Mouse (Mus musculus) kidney, embryonic 15.5 days (tissue): Measurements from ENCODE around the gene Armt1. TPM values are rescaled to one million over a fixed set of nuclear protein-coding genes. Genes with fewer than 3 reads are reported as not detected.
A peak's percentile ranks its signal among the peaks of the same experiment; 100 is the strongest.
"Not testable (repeated sequence)": the region's sequence is repeated elsewhere in the genome, so short reads cannot be mapped to it uniquely, and the experiment has no call there.

Experiments
- ATAC-seq: fragments of 200-750 bp; cut with Nextera tagmentation; replicated peaks from 2 replicates; pipeline ENCODE4 v1.8.0; 2017; ENCODE audit warnings: moderate TSS enrichment; ENCODE audit not compliant: low FRiP score
- H3K27ac ChIP-seq: fragments of 300-500 bp; sonication (generic); 2 replicates; pipeline ENCODE4 v1.5.1; 2015; ENCODE audit warnings: mild to moderate bottlenecking, inconsistent platforms
- H3K27me3 ChIP-seq: fragments of 300-500 bp; sonication (generic); 2 replicates; pipeline ENCODE4 v1.6.1; 2015; ENCODE audit warnings: inconsistent platforms
- H3K36me3 ChIP-seq: fragments of 300-500 bp; sonication (generic); 2 replicates; pipeline ENCODE4 v1.6.1; 2015; ENCODE audit warnings: inconsistent platforms
- H3K4me1 ChIP-seq: fragments of 300-500 bp; sonication (generic); 2 replicates; pipeline ENCODE4 v1.6.1; 2015; ENCODE audit warnings: inconsistent platforms
- H3K4me2 ChIP-seq: fragments of 300-500 bp; sonication (generic); 2 replicates; pipeline ENCODE4 v1.6.1; 2015; ENCODE audit warnings: moderate library complexity, mild to moderate bottlenecking, inconsistent platforms
- H3K4me3 ChIP-seq: fragments of 300-500 bp; sonication (generic); replicated peaks from 2 replicates; pipeline ENCODE4 v1.5.1; 2015; ENCODE audit warnings: mild to moderate bottlenecking, inconsistent platforms
- H3K9ac ChIP-seq: fragments of 300-500 bp; sonication (generic); 2 replicates; pipeline ENCODE4 v1.6.1; 2015; ENCODE audit warnings: mild to moderate bottlenecking, inconsistent platforms
- H3K9me3 ChIP-seq: fragments of 300-500 bp; sonication (generic); replicated peaks from 2 replicates; pipeline ENCODE4 v1.6.1; 2016; ENCODE audit warnings: inconsistent platforms
- WGBS: fragments of 180-500 bp; shearing (Covaris S2); methylation state at CpG from one replicate; pipeline ENCODE4 v1.1.7; 2015; ENCODE audit warnings: mixed read lengths; 5-methylcytosine and 5-hydroxymethylcytosine counted together
- polyA plus RNA-seq: library from polyadenylated mRNA; unstranded; fragments of >200 nt; fragmentation: Nextera tagmentation; extraction: Ambion mirVana; gene quantifications from 2 replicates; pipeline ENCODE4 v1.2.1, GENCODE M21; 2015

The Armt1 gene
- polyA plus RNA-seq, 1 experiment from 2014 or later = 23.3 TPM

- Histone ChIP-seq H3K9ac (no peak overlapping the region), H3K4me1 (0 out of 2 replicates have a peak, but pooled peaks cover under 1% of the 10 kb centered on the region), H3K27me3 (no peaks in the 10 kb centered on the region), H3K36me3 (peaks cover 75% of the 10 kb centered on the region), H3K9me3 (no peaks in the 10 kb centered on the region), H3K4me3 (no peak overlapping the region), H3K4me2 (no peak overlapping the region), H3K27ac (no peak overlapping the region)
- WGBS = 90% methylated on average over 5 of the region's 5 CpGs
- no peak for ATAC-seq
Observed at GRCm38 (mm10) chr10:4398058-4398457, 34.2 kb upstream of the Armt1 start.

GRCm38 (mm10) chr10:4404895-4405491 lies 27.3 kb upstream of the Armt1 start:
- Histone ChIP-seq H3K27ac (no peak overlapping the region), H3K4me3 (no peak overlapping the region), H3K36me3 (peaks cover 75% of the 10 kb centered on the region), H3K9me3 (no peaks in the 10 kb centered on the region), H3K9ac (no peak overlapping the region), H3K27me3 (no peaks in the 10 kb centered on the region), H3K4me2 (no peak overlapping the region), H3K4me1 (no peaks in the 10 kb centered on the region)
- WGBS = 60% methylated on average over 5 of the region's 5 CpGs
- peak; percentile 50; the same call in 1 of the 2 replicates for ATAC-seq

- H3K27me3 ChIP-seq = no peaks in the 10 kb centered on the region
- no peak for ATAC-seq
- H3K4me2 ChIP-seq = no peak overlapping the region
- 86% methylated on average over 5 of the region's 5 CpGs for WGBS
- peaks cover 75% of the 10 kb centered on the region for H3K36me3 ChIP-seq
- H3K27ac ChIP-seq = no peak overlapping the region
- no peaks in the 10 kb centered on the region for H3K4me1 ChIP-seq
- H3K9me3 ChIP-seq = no peaks in the 10 kb centered on the region
- H3K4me3 ChIP-seq = no peak overlapping the region
- no peak overlapping the region for H3K9ac ChIP-seq
Observed at GRCm38 (mm10) chr10:4405511-4405910, 26.8 kb upstream of the Armt1 start.

- Histone ChIP-seq H3K9ac (no peak overlapping the region), H3K4me1 (no peaks in the 10 kb centered on the region), H3K27ac (no peak overlapping the region), H3K27me3 (no peaks in the 10 kb centered on the region), H3K36me3 (peaks cover 82% of the 10 kb centered on the region), H3K4me2 (no peak overlapping the region), H3K9me3 (no peaks in the 10 kb centered on the region), H3K4me3 (no peak overlapping the region)
- no peak for ATAC-seq
- WGBS = 95% methylated on average over 1 of the region's 1 CpGs
Observed at GRCm38 (mm10) chr10:4407191-4407590, 25.1 kb upstream of the Armt1 start.

GRCm38 (mm10) chr10:4425245-4425644 lies 7.0 kb upstream of the Armt1 start:
- Histone ChIP-seq H3K4me2 (no peak overlapping the region), H3K9me3 (no peaks in the 10 kb centered on the region), H3K36me3 (peaks cover 78% of the 10 kb centered on the region), H3K9ac (no peak overlapping the region), H3K27ac (no peak overlapping the region), H3K4me3 (no peak overlapping the region), H3K4me1 (peaks cover 12% of the 10 kb centered on the region), H3K27me3 (no peaks in the 10 kb centered on the region)
- 74% methylated on average over 8 of the region's 8 CpGs for WGBS
- ATAC-seq = no peak

GRCm38 (mm10) chr10:4430399-4430798 lies 1.9 kb upstream of the Armt1 start:
- peak overlapping the region; percentile 70; the same call in 1 of the 2 replicates for H3K27ac ChIP-seq
- no peak for ATAC-seq
- peaks cover 37% of the 10 kb centered on the region for H3K36me3 ChIP-seq
- no peaks in the 10 kb centered on the region for H3K27me3 ChIP-seq
- H3K4me1 ChIP-seq = peaks cover 40% of the 10 kb centered on the region
- 0 out of 2 replicates have a peak overlapping the region, but pooled peaks have one; percentile 77 for H3K4me2 ChIP-seq
- no peak overlapping the region; the same call in 1 of the 2 replicates for H3K9ac ChIP-seq
- no peaks in the 10 kb centered on the region for H3K9me3 ChIP-seq
- WGBS = 90% methylated on average over 8 of the region's 8 CpGs
- no peak overlapping the region for H3K4me3 ChIP-seq

- Histone ChIP-seq H3K27ac (0 out of 2 replicates have a peak overlapping the region, but pooled peaks have one; percentile 78), H3K9ac (peak overlapping the region; percentile 65; the same call in 1 of the 2 replicates), H3K9me3 (no peaks in the 10 kb centered on the region), H3K4me2 (peak overlapping the region; percentile 77), H3K4me3 (peak overlapping the region; percentile 77), H3K4me1 (peaks cover 40% of the 10 kb centered on the region), H3K27me3 (no peaks in the 10 kb centered on the region), H3K36me3 (peaks cover 37% of the 10 kb centered on the region)
- ATAC-seq = no peak
- 87% methylated on average over 3 of the region's 3 CpGs for WGBS
Observed at GRCm38 (mm10) chr10:4430826-4431225, 1.4 kb upstream of the Armt1 start.

GRCm38 (mm10) chr10:4431746-4432122 lies 533 bp upstream of the Armt1 start:
- peak; percentile 30 for ATAC-seq
- 7% methylated on average over 5 of the region's 5 CpGs for WGBS
- peak overlapping the region; percentile 78 for H3K27ac ChIP-seq
- H3K4me1 ChIP-seq = peaks cover 41% of the 10 kb centered on the region
- H3K27me3 ChIP-seq = no peaks in the 10 kb centered on the region
- peak overlapping the region; percentile 77 for H3K4me3 ChIP-seq
- H3K4me2 ChIP-seq = peak overlapping the region; percentile 77
- no peaks in the 10 kb centered on the region for H3K9me3 ChIP-seq
- H3K36me3 ChIP-seq = peaks cover 36% of the 10 kb centered on the region
- H3K9ac ChIP-seq = peak overlapping the region; percentile 65

GRCm38 (mm10) chr10:4432996-4433755 lies 909 bp downstream of the Armt1 start:
- ATAC-seq = 0 out of 2 replicates have a peak, but pooled peaks have one; percentile 0
- Histone ChIP-seq H3K27me3 (no peaks in the 10 kb centered on the region), H3K4me1 (peaks cover 45% of the 10 kb centered on the region), H3K9me3 (no peaks in the 10 kb centered on the region), H3K4me3 (peak overlapping the region; percentile 77), H3K9ac (peak overlapping the region; percentile 72), H3K27ac (peak overlapping the region; percentile 95), H3K36me3 (peaks cover 39% of the 10 kb centered on the region), H3K4me2 (peak overlapping the region; percentile 65)
- WGBS = 6% methylated on average over 19 of the region's 19 CpGs

GRCm38 (mm10) chr10:4433871-4434270 lies 1.6 kb downstream of the Armt1 start:
- Histone ChIP-seq H3K4me1 (peaks cover 45% of the 10 kb centered on the region), H3K4me3 (peak overlapping the region; percentile 77), H3K4me2 (peak overlapping the region; percentile 65), H3K27ac (peak overlapping the region; percentile 95; the same call in 1 of the 2 replicates), H3K36me3 (peaks cover 40% of the 10 kb centered on the region)
- H3K9ac ChIP-seq, H3K27me3 ChIP-seq, ATAC-seq, H3K9me3 ChIP-seq: not testable (repeated sequence)
- 86% methylated on average over 2 of the region's 2 CpGs for WGBS

- ATAC-seq = no peak
- 90% methylated on average over 3 of the region's 3 CpGs for WGBS
Observed at GRCm38 (mm10) chr10:4435416-4435815, 3.1 kb downstream of the Armt1 start.

GRCm38 (mm10) chr10:4456409-4456808 lies 24.1 kb downstream of the Armt1 start:
- no peaks in the 10 kb centered on the region for H3K9me3 ChIP-seq
- no peaks in the 10 kb centered on the region for H3K27me3 ChIP-seq
- H3K4me2 ChIP-seq = no peak overlapping the region
- ATAC-seq = no peak
- no peak overlapping the region for H3K4me3 ChIP-seq
- H3K27ac ChIP-seq = no peak overlapping the region
- peaks cover 46% of the 10 kb centered on the region for H3K36me3 ChIP-seq
- no peaks in the 10 kb centered on the region for H3K4me1 ChIP-seq
- 76% methylated on average over 4 of the region's 4 CpGs for whole genome bisulfite sequencing
- no peak overlapping the region for H3K9ac ChIP-seq

More at GRCm38 (mm10) chr10:4435416-4435815, 3.1 kb downstream of the Armt1 start:
- Histone ChIP-seq H3K4me2 (no peak overlapping the region), H3K9me3 (no peaks in the 10 kb centered on the region), H3K9ac (no peak overlapping the region), H3K4me3 (no peak overlapping the region), H3K36me3 (peaks cover 55% of the 10 kb centered on the region), H3K27me3 (no peaks in the 10 kb centered on the region), H3K4me1 (peaks cover 32% of the 10 kb centered on the region), H3K27ac (no peak overlapping the region)
